Comparison of ENCODE assay signal across 11 mouse cellular contexts in genomic region chr10:118011687-118012567, GRCm38 (mm10).
DNase-seq lines count a peak whose midpoint lies in the region.
"Had no signal": no experiment of that assay in that cellular context is flagged by ENCODE, and none has a peak within 500 bp of the region (broad histone marks: within the 10 kb centered on the region; RNA-seq: fewer than 3 reads in every experiment).

No protein-coding gene starts in this region.

- H3K27ac ChIP-seq in macrophage, result peak overlapping the region; percentile 75
- H3K27ac ChIP-seq: forebrain, embryonic 13.5 days; stomach, embryonic 15.5 days had no signal

- H3K36me3 ChIP-seq in macrophage (ENCODE audit: inconsistent target), result no peaks in the 10 kb centered on the region
- H3K36me3 ChIP-seq: stomach, embryonic 15.5 days had no signal

- no peaks in the 10 kb centered on the region for H3K79me2 ChIP-seq in macrophage (ENCODE audit: inconsistent target)

- H3K4me3 ChIP-seq in macrophage (ENCODE audit: inconsistent target), result no peak overlapping the region
- H3K4me3 ChIP-seq: forebrain, embryonic 13.5 days; stomach, embryonic 15.5 days had no signal

- intact Hi-C loops in heart, postnatal 14 days (cut with DNase I), result no loop called here

- WGBS in macrophage (ENCODE audit: missing documents), result 59% methylated on average over 10 of the region's 10 CpGs

- DNase-seq in heart, adult 8-10 months (ENCODE audit: low spot score), result peak; percentile 78
- no peak for DNase-seq in heart, postnatal 14 days
- peak; percentile 30 for DNase-seq in brain, adult 2 months (ENCODE audit: low read depth, low spot score)
- DNase-seq in kidney, adult 8-10 months, result peak; percentile 20 to 41
- no peak for DNase-seq in frontal cortex, postnatal 36 days (ENCODE audit: low spot score in 2 of 2)
- DNase-seq in thymus, postnatal 25 days, result no peak
- DNase-seq in cerebellum, adult 9-11 months, result no peak
- DNase-seq: cerebellum, postnatal 14 days had no signal

Comparison
In these comparisons a context has a peak if more than half of its experiments do, and no peak if none do; other contexts are left out.
1. DNase-seq: peak in heart, adult 8-10 months (single experiment), brain, adult 2 months (single experiment) and kidney, adult 8-10 months (2 of 2); none in heart, postnatal 14 days (0 of 2), frontal cortex, postnatal 36 days (0 of 2), thymus, postnatal 25 days (single experiment) and cerebellum, adult 9-11 months (single experiment).